Mouse (Mus musculus) embryonic fibroblast, embryonic 13.5 days (primary cell): ENCODE results near the gene Polr1b.

Source experiments
- CTCF ChIP-seq: IDR thresholded peaks from 2 replicates; pipeline ENCODE4 v1.5.1; 2011; ENCODE audit warnings: mild to moderate bottlenecking, control low read depth, low read length, moderate library complexity, borderline replicate concordance; ENCODE audit not compliant: insufficient read depth
- POLR2A ChIP-seq: IDR thresholded peaks from 2 replicates; pipeline ENCODE4 v1.6.1; 2011; ENCODE audit warnings: low read depth, mild to moderate bottlenecking, control low read depth, low read length, moderate library complexity

- TF ChIP-seq CTCF (no peak), POLR2A (no peak)
Measured at GRCm38 (mm10) chr2:129093926-129094724, 6.7 kb upstream of the Polr1b start.
